Mouse (Mus musculus) erythroblast, adult 5-6 weeks (primary cell): Measurements from ENCODE around the gene Uqcrc2. TPM values are rescaled to one million over a fixed set of nuclear protein-coding genes. Genes with fewer than 3 reads are reported as not detected.

Experiments used
- ATAC-seq: replicated peaks from 2 replicates; pipeline ENCODE4 v1.8.0; 2016; ENCODE audit warnings: moderate number of reproducible peaks, mild to moderate bottlenecking, moderate TSS enrichment, inconsistent platforms; ENCODE audit not compliant: poor library complexity, low FRiP score, severe bottlenecking
- total RNA-seq, 2 experiments: library from RNA; stranded (forward) in 1 of 2; stranded (reverse) in 1 of 2; fragments of 150-400 nt in 1 of 2; fragments of 200-764, 138-1000 nt in 1 of 2; gene quantifications; 2 replicates each; pipeline versions ENCODE4 v1.2.3 to v1.2.4; 2015 to 2017; ENCODE audit warnings: low replicate concordance in 2 of 2

Gene Uqcrc2
- 53.7 and 80.9 TPM in 2 replicates for total RNA-seq (2015; ENCODE audit: low replicate concordance)
- 25.5 and 38.4 TPM in 2 replicates for total RNA-seq (2017; ENCODE audit: low replicate concordance)

DNA sequence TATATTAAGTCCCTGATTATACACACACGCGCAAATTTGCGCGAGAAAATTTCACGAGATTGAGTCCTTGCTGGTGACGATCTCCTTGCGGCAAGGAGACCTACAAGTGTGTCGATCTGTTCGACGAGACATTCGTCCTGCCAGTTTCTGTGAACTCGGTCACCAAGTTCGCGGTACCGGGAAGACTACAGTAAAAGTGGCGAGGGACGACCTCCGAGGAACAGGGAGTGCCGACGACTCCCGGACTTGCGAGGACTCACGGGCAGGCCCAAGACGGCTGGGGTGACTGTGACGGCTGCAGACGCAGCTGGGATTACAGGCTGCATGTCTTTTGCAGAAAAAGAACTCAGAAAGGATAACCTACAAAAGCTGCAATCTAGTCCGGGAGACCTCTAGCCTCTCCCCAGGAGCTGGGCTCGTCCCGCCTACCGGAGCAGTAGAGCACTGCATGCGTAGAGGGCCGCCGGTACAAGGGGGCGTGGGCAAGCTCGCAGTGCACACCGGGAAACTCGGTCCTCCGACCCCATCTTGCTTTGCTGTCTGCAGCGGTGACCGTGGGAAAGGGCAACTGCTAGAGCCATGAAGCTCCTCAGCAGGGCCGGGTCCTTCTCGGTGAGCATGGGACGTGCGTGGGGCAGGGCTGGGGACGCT is at the start of gene Uqcrc2:
Gene Uqcrc2, plus strand, starts transcription at position 466 of the 651 bp plus-strand sequence.
- ATAC-seq = peak; percentile 99

DNA sequence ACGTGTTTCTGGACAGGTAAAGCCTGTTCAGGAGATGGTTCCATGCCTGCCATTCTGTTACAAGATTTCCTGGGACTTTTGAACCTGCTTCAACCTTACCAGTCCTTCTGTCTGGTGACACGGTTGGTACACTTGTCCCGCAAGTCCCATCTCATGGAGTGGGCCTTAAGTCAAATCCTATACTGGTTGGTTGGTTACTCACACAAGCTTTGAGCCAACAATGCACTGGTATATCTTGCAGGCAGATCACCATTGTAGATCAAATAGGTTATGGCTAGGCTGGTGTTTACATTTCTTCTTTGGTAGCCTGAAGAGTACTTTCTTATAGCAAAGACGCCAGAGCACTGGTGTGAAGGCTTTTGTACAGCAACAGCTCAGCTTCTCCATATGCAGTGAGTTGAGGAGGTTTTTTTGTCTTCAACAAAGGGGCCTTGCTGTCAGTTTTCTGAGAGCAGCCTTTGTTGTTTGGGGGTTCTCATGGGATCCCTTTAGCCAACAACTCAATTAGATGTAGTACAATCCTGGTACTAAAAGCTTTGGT is 37.7 kb upstream of the Uqcrc2 start:
- no peak for ATAC-seq

DNA sequence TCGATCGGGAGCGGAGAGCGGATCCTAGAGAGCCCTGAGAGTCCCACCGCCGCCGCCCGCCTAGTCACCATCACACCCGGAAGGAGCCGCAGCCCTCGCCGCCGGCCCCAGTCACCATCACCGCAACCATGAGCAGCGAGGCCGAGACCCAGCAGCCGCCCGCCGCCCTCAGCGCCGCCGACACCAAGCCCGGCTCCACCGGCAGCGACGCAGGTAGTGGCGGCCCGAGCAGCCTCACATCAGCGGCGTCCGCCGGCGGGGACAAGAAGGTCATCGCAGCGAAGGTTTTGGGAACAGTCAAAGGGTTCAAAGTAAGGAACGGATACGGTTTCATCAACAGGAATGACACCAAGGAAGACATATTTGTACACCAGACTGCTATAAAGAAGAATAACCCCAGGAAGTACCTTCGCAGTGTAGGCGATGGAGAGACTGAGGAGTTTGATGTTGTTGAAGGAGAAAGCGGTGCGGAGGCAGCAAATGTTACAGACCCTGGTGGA is 37.2 kb upstream of the Uqcrc2 start:
- ATAC-seq = no peak

DNA sequence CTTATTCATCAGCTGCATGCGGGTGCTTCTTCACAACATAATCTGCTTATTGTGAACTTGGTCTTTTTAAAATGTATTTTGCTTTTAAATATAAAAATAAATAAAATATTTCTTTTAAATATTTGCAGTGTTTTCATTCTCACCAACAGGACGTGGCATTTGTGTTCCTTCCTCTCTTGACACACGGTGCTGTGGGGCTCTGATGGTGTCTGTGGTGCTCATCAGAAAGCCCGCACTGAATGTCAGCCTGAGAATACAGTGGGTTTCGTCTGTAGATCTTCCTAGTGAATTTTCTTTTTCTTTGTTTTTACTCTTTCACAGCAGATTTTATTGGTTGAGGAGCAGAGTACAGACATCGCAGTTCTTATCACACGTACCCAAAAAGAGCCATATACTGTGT is 36.6 kb upstream of the Uqcrc2 start:
- no peak for ATAC-seq

DNA sequence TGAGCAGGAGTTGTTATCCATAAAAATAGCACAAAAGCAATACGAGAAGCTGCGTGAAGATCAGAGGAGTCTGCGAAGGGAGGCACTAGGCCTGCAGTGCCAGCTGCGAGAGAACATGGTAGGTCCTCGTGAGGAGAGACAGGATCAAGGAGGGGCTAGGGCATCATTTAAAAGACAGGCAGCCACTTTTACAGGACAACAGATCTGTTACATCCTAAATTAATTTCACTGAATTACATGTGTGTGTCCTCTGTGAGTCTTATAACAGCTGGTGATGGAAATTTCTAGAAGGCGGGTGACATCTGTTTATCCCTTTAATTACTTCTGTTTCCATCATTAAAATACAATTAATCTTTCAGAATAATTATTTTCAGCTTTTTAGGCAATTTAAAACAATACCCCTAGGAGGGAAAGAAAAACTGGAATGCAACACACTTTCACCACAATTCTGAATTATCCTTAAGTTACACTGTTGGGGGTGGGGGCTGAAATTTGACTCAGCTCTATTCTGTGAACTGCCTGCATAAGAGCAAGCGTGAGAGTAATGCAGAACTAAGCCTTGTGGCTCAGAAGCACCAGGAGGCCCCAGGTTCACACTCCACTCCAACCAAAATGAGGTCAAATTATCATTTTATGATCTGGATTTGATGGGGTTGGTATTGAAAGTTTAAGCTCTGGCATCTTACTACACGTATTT is 14.8 kb upstream of the Uqcrc2 start:
- ATAC-seq = no peak

DNA sequence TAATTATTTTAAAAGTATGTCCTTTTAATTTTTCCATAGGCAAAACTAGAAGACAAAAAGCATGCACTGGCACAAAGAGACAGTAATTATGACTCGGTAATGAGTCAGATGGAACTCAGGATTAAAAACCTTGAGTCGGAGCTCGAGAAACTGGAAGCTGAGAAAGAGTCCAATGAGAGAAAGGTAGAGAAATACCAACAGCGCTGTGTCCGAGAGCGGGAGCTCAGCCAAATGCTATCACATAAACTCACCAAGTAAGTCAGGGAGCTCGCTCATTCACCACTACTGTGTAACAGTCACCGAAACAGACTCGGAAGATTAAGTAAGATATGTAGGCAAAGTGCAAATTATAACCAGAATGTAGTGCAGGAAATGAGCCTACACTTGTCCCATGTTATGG is 14.1 kb upstream of the Uqcrc2 start:
- ATAC-seq = no peak

DNA sequence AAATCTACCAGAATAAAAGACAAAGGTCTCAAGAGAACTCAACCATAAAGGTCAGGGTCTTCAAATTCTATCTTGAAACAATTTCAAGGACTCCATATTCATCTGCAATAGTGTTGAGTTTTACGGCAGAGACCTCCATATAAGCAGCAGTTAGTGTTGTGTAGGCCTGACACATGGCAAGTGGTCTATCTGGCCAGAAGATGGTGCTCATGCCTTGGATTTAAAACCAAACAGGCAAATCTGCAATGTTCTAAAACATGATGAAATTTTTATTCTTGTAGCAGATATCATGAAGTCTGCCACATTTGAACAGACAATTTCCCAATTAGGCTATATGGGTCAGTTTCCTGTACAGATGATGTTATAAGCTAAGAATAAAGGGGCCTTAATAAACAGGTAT is 2.5 kb upstream of the Uqcrc2 start:
- no peak for ATAC-seq

DNA sequence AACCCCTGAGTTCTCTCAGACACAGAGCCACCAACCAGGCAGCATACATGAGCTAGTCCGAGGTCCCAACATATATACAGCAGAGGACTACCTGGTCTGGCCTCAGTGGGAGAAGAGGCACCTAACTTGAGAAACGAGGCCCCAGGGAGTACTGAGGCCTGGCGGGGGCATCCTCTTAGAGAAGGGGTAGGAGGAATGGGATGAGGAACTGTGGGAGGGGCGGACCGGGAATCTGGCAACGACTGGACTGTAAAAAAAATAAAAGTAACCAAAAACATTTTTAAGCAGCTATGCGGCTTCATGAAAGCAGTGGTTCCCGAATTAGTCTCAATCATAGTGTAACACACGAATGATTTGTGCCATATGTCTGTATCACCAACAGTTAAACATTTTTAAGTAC is 675 bp upstream of the Uqcrc2 start:
- no peak for ATAC-seq

DNA sequence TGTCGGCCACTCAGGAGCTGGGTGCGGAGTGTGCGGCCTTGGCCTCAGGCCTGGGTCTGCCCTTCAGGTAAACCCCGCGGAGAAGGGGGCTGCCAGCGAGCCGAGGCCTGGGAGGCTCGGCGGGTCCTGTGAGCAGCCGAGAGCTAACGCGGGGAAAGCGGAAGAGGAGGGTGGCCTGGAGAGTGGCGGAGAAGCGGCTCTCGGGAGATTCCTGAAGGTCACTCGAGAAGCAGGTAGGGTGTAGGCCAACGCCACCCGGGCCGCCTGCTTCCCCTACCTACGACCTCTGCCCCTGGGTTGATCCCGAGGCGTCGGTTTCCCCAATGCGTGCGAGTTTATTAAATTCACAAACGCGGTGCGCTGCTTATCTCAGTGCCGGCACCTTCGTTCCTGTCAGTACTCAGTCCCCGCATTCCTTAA is 396 bp downstream of the Uqcrc2 start:
- ATAC-seq = peak; percentile 60

DNA sequence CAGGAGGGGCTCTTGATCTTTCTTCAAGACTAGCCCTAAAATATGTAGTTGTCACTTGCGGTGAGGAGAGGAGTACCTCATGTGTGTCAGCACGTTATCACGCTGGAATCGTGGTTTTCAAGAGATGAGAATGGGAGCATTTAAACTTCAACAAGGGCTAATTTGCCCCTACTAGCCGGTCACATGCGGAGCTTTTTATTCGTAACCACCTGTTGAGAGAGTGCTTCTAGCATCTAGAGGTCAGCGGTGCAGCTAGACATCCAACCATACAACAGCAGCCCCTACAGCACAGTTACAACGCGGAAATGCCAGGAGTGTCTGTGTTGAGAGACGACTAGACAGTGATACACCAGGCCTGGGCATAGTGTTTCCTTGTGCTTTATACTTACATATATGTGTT is 845 bp downstream of the Uqcrc2 start:
- ATAC-seq = peak; percentile 31; the same call in 1 of the 2 replicates

DNA sequence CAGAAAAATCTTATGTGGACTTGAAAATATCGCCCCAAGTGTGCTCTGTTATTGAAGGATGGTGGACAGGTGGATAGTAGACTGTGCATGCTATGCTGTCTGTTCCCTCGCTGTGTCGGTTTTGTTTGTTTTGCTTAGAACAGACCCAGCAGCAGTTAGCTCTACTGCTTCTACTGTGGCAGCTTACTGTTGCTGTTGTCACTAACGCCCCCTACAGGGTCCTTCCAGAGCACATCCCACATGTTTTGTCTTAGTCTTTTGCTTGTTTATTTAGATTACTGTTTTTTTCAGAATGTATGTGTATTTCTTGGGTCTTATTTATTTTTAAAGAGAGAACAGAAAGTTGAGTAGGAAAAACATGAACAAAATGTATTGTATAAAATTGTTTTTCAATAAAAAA is 8.2 kb downstream of the Uqcrc2 start:
- no peak for ATAC-seq

DNA sequence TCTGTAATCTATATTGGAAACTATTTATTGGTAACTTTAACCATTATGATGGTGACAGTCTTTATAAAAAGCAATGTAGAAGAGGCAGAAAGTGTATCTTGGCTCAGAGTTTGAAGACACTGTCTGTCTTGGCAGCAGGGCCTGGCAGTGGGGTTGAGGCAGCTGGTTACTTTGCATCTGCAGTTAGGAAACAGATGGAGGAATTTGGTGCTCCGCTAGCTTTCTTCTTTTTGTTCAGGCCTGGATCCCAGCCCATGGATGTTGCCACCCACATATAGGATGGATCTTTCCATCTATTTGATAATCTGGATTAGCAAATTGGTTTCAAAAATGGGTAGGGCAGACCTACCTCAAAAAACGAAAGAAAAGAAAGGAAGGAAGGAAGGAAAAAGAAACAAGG is 12.9 kb downstream of the Uqcrc2 start:
- no peak for ATAC-seq

DNA sequence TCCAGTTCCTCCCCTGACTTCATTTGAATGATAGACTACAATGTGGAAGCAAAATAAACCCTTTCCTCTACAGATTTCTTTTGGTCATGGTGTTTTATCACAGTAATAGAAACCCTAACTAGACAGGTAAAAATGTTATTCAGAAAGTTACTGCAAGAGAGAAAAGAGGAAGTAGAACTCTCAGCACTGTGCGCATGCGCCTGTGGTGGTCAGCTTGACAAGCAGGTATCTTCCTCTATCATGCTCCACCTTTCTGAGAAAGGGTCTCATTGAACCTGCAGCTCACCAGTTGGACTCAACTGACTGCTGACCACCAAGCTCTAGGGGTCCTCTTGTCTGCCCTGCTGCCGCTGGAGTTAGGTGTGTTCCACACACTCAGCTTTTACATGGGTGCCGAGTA is 27.1 kb downstream of the Uqcrc2 start:
- ATAC-seq = no peak

DNA sequence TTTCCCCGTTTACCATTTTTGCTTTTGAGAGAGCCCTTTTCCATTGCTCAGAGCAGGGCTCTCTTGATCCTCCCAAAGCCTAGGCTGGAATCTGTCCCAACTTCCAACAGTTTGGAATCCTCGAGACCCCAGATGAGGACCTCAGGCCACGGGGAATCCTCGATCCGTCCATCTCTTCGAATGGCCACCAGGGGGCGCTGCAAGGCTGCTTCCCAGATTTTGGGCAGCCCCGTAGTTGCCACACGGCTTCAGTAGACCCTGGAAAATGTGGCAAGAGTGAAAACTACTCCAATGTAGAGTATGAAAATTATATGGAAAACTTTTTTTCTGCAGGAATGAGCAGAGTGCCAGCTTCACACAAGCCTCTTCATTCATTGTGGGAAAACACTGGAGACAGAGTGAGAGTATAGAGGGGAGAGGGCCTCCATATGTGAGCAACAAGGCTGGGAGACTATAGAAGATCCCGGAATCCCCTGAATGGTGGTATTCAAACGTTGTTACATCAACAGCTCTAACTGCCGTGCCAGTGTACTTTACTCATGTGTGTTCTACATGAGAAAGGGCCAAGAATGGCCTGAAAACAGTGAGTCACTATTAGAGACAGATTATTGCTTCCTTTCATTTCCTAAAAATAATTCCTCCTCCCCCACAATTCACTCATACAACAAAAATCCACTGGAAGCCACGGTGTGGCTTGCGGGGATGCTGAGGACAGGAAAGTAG is 35.3 kb downstream of the Uqcrc2 start, which contains the start of gene Pdzd9:
Gene Pdzd9, minus strand, starts transcription at position 191 of the 723 bp plus-strand sequence.
- peak; percentile 69 for ATAC-seq

DNA sequence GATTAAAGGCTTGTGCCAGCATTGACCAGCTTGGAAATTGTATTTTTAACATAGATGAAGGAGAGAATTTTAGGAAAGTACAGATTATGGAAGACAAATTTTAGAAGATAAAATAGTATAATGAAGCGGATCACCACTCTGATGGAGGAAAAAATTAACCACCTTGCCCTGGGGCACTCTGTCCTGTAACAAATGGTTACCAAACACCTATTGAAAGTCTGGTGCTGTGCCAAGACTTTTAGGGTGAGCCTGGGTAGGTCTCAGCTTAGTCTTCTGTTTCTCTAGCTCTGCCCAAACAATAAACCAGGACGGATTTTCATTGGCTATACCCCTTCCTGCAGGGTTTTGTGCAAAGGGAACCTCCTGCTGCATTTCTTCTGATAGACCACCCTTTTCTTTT is 36.3 kb downstream of the Uqcrc2 start:
- no peak for ATAC-seq

DNA sequence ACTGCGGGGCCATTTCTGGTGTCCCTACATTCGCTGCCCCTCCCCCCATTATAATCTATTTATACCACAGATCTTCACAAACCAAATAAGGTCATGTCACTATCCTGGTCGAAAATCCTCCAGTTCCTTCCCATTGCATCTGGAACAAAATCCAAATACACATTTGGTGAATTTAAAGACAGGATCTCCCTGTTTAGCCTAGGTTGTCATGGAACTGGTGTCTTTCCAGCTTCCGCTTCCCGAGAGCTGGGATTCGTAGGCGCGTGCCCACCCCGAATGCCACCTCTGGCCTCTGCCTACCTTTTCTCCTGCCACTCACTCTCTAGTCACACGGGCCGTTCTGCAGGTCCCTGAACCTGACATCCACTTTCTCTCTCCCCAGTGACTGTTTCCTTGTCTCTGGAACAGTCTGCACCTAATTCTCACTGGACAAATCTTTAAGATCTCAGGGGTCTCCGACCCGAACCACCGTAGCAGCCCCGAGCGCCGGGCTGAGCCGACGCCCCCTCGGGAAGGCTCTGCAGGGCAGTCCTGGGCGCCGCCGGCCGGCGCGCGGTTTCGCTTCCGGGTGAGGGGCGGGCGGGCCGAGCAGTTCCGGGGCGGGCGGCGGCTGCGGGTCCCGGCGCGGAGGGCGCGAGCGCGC is 42.1 kb downstream of the Uqcrc2 start, which contains the start of gene Mosmo:
Gene Mosmo, plus strand, starts transcription at position 618 of the 643 bp plus-strand sequence.
- ATAC-seq = peak; percentile 75

DNA sequence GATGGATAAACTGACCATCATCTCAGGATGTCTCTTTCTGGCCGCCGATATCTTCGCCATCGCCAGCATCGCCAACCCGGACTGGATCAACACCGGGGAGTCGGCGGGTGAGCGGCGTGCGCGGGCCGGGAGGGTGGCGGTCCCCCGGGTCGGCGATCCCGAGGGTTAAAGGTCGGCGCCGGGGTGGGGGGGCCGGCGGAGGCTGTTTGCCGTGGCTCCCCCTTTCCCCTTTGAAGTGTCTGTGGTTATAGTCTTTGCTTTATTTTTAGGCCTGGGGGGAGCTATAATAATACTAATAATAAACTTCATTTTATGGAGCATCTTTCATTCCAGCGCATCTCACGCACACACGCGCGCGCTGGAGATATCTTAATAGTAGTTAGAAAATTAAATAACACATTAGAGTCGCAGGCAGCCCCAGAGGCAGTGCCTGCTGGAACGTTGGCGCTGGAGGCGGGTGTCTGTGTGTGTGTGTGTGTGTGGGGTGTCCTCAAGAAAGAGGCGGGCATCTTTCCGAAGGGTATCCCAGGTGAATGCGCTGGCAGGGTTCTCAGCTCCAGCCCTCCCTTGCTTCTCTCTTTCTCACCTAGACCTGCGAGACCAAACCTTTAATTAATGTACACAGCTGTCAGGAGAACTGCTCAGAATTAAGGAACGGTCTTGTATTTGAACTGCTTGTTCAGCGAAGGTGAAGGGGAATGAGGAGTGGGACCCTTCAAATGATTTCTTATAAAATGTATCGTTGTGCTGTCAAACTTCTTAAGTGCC is 43.0 kb downstream of the Uqcrc2 start:
- ATAC-seq = peak; percentile 46; the same call in 1 of the 2 replicates

DNA sequence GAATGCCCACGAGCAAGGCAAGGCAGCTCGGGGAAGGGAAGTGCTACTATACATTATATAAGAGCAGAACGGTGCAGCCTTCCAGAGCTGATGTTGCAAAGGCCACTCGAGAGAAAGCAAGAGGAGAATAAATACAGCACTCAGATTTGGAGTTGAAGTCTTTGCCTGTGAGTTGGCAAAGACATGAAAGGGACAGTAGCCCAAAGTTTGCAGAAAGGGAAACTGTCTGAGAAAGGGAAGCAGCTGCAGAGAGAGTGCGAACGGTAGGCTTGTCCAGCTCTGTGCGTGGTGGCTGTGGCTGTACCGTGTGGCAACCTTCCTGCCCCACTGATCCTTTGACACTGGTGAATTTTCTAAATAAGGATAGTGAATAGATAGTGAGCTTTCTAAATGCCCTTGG is 44.0 kb downstream of the Uqcrc2 start:
- no peak for ATAC-seq

DNA sequence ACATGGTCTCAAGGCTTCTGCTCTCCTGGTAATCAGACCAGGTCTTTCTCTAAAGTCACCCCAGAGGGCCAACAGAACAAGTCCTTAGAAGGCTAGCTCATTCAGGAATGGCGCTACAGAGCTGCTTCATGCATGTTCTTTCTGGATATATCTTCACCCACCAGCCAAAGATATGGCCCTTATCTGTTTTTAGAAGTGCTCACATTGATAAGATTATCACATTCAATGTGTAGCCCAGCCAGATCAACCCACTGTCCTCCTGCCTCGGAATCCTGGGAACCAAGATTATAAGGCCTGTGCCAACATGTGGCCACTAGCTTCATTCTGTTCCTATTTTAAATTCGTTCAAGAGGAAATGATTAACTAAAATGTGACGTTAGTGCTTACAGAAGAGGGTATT is 47.0 kb downstream of the Uqcrc2 start:
- no peak for ATAC-seq
